Mouse (Mus musculus) intestine, postnatal 0 days (tissue): ENCODE results near the gene Dvl3. TPM values are rescaled to one million over a fixed set of nuclear protein-coding genes. Genes with fewer than 3 reads are reported as not detected.

Experiments
- ATAC-seq: fragments of 200-750 bp; cut with Nextera tagmentation; 2 replicates; pipeline ENCODE4 v1.8.0; 2017; ENCODE audit warnings: mild to moderate bottlenecking, moderate TSS enrichment, moderate library complexity
- H3K27ac ChIP-seq: fragments of 300-500 bp; sonication (generic); 2 replicates; pipeline ENCODE4 v1.5.1; 2014; ENCODE audit warnings: mild to moderate bottlenecking, low read depth, low read length, moderate library complexity
- H3K27me3 ChIP-seq: fragments of 300-500 bp; sonication (generic); replicated peaks from 2 replicates; pipeline ENCODE4 v1.6.1; 2014; ENCODE audit warnings: low read length, mixed read lengths; ENCODE audit not compliant: control insufficient read depth, insufficient read depth
- H3K36me3 ChIP-seq: fragments of 300-500 bp; sonication (generic); 2 replicates; pipeline ENCODE4 v1.6.1; 2014; ENCODE audit warnings: mild to moderate bottlenecking, moderate library complexity; ENCODE audit not compliant: control insufficient read depth, insufficient read depth
- H3K4me1 ChIP-seq: fragments of 300-500 bp; sonication (generic); replicated peaks from 2 replicates; pipeline ENCODE4 v1.6.1; 2014; ENCODE audit warnings: antibody characterized with exemption, low read length, mixed read lengths; ENCODE audit not compliant: control insufficient read depth, insufficient read depth
- H3K4me2 ChIP-seq: fragments of 300-500 bp; sonication (generic); replicated peaks from 2 replicates; pipeline ENCODE4 v1.6.1; 2014; ENCODE audit warnings: low read depth, mild to moderate bottlenecking, moderate library complexity
- H3K4me3 ChIP-seq: fragments of 300-500 bp; sonication (generic); 2 replicates; pipeline ENCODE4 v1.5.1; 2014; ENCODE audit warnings: low read depth, low read length
- H3K9ac ChIP-seq: fragments of 300-500 bp; sonication (generic); 2 replicates; pipeline ENCODE4 v1.6.1; 2014; ENCODE audit warnings: mild to moderate bottlenecking, low read depth, low read length
- H3K9me3 ChIP-seq: fragments of 300-500 bp; sonication (generic); 2 replicates; pipeline ENCODE4 v1.6.1; 2016; ENCODE audit warnings: mixed run types; ENCODE audit not compliant: control insufficient read depth
- CTCF ChIP-seq: sonication (generic); IDR thresholded peaks from 2 replicates; pipeline ENCODE4 v1.5.1; 2016; ENCODE audit warnings: low read depth, mild to moderate bottlenecking, control low read depth, antibody characterized with exemption, moderate library complexity
- WGBS: fragments of 180-500 bp; shearing (Covaris S2); extraction: QIAGEN DNeasy Blood & Tissue Kit; methylation state at CpG from one replicate; pipeline ENCODE4 v1.1.7; 2014; 5-methylcytosine and 5-hydroxymethylcytosine counted together
- polyA plus RNA-seq: library from polyadenylated mRNA; unstranded; fragments of >200 nt; fragmentation: Nextera tagmentation; extraction: Ambion mirVana; gene quantifications from 2 replicates; pipeline ENCODE4 v1.2.1, GENCODE M21; 2015

The Dvl3 gene
- polyA plus RNA-seq, 1 experiment from 2014 or later, result 13.7 TPM

GRCm38 (mm10) chr16:20537071-20537471 lies 20.3 kb downstream of the Dvl3 start:
- peak overlapping the region; percentile 75 for H3K4me2 ChIP-seq
- peaks cover 48% of the 10 kb centered on the region for H3K36me3 ChIP-seq
- peaks cover 4% of the 10 kb centered on the region; the same call in 1 of the 2 replicates for H3K4me1 ChIP-seq
- TF ChIP-seq CTCF, result peak; percentile 30
- peak overlapping the region; percentile 31 for H3K27ac ChIP-seq
- no peak overlapping the region for H3K9ac ChIP-seq
- no peaks in the 10 kb centered on the region for H3K27me3 ChIP-seq
- H3K4me3 ChIP-seq, result peak overlapping the region; percentile 3; the same call in 1 of the 2 replicates
- no peaks in the 10 kb centered on the region for H3K9me3 ChIP-seq
- no peak; the same call in 1 of the 2 replicates for ATAC-seq
- 14% methylated on average over 5 of the region's 5 CpGs for WGBS

DNA sequence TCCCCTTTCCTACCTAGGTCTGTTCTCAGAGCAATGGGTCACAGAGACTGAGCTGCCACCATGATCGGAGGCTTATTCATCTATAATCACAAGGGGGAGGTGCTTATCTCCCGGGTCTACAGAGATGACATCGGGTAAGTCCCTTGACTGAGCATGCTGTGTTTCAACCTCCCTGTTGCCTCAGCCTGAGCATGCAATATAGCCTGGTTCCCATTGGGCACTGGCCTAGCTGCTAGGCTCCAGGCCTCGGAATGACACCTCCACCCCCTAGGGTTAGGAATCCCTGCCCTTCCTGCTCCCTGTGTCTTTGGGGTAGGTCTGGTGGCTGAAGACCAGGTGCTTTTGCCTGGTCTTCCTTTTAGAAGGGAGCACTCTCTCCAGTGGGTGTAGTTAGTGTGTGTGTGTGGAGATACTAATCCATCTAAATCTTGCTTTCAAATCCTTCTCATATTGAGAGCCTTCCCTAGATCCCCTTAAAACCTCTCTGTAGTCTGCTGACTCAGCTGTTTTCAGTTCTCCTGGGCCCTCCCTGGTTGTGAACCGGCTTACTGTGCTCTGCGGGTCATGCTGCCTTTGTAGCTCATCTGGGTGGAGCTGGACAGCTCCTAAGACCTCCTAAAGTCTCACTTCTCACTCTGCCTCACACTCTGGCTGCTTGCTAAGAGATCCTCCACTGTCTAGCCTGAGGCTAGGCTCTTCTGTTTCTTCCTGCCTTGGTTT lies 21.0 kb downstream of the Dvl3 start:
- Histone ChIP-seq H3K36me3 (peaks cover 50% of the 10 kb centered on the region), H3K4me3 (peak overlapping the region; percentile 3; the same call in 1 of the 2 replicates), H3K4me2 (peak overlapping the region; percentile 75), H3K9me3 (no peaks in the 10 kb centered on the region), H3K27me3 (no peaks in the 10 kb centered on the region), H3K4me1 (peaks cover 4% of the 10 kb centered on the region; the same call in 1 of the 2 replicates), H3K27ac (peak overlapping the region; percentile 31; the same call in 1 of the 2 replicates), H3K9ac (no peak overlapping the region)
- 32% methylated on average over 6 of the region's 6 CpGs for WGBS
- no peak for ATAC-seq
- TF ChIP-seq CTCF, result no peak

DNA sequence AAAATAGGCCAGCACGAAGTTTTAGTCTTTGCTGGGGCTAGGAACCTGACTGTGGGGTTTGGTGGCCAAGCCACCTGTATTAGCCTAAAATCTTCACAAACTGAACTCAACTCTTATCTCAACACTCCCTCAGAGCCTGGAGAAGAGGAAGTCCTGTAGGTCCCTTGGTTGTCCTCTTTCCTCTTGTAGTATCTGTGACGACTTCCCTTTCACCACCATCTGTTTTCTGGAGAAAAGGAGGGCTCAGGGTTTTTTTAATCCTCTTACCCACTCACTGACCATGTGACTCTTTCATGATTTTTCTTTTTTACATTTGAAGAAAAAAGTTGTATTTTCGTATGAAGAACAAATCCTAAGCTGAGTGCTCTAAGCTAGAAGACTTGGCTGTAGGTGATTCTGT lies 22.9 kb downstream of the Dvl3 start:
- no peak overlapping the region for H3K4me3 ChIP-seq
- H3K4me1 ChIP-seq, result peaks cover 4% of the 10 kb centered on the region; the same call in 1 of the 2 replicates
- no peaks in the 10 kb centered on the region for H3K9me3 ChIP-seq
- no peak for TF ChIP-seq CTCF
- ATAC-seq, result no peak
- 0 out of 2 replicates have a peak overlapping the region, but pooled peaks have one; percentile 5 for H3K27ac ChIP-seq
- H3K27me3 ChIP-seq, result no peaks in the 10 kb centered on the region
- H3K9ac ChIP-seq, result no peak overlapping the region
- 69% methylated on average over 3 of the region's 3 CpGs for WGBS
- peaks cover 62% of the 10 kb centered on the region for H3K36me3 ChIP-seq
- no peak overlapping the region for H3K4me2 ChIP-seq

GRCm38 (mm10) chr16:20540438-20540837 lies 23.7 kb downstream of the Dvl3 start:
- Histone ChIP-seq H3K36me3 (peaks cover 70% of the 10 kb centered on the region), H3K9me3 (no peaks in the 10 kb centered on the region), H3K9ac (no peak overlapping the region), H3K27me3 (no peaks in the 10 kb centered on the region), H3K4me1 (peaks cover 4% of the 10 kb centered on the region; the same call in 1 of the 2 replicates), H3K4me2 (no peak overlapping the region), H3K27ac (peak overlapping the region; percentile 5; the same call in 1 of the 2 replicates), H3K4me3 (no peak overlapping the region)
- 0 out of 2 replicates have a peak, but pooled peaks have one; percentile 7 for ATAC-seq
- TF ChIP-seq CTCF, result no peak
- WGBS, result 45% methylated on average over 4 of the region's 4 CpGs

DNA sequence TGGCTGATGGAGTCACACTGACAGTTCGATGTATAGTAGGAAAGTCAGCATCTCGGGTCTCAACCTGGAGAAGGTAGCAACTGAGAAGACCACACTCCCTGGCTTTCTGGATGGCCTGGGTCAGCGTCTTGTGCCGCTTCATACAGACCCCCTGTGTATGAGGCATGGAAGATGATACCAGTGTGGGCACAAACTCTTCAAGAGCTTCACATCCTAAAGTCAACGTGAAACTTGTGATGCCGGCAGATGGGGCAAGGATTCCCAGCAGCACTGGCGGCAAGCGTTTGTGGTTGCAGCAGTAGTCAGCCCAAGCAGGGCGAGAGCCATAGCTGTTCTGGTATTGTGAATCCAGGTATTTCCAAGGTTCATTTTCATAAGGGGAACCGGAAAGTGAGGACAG lies 28.9 kb downstream of the Dvl3 start:
- WGBS, result 91% methylated on average over 10 of the region's 10 CpGs
- H3K4me3 ChIP-seq, result no peak overlapping the region
- TF ChIP-seq CTCF, result no peak
- H3K9me3 ChIP-seq, result no peaks in the 10 kb centered on the region
- H3K4me2 ChIP-seq, result no peak overlapping the region
- no peaks in the 10 kb centered on the region for H3K27me3 ChIP-seq
- no peak overlapping the region for H3K27ac ChIP-seq
- H3K36me3 ChIP-seq, result peaks cover 53% of the 10 kb centered on the region
- H3K9ac ChIP-seq, result no peak overlapping the region
- no peaks in the 10 kb centered on the region for H3K4me1 ChIP-seq
- ATAC-seq, result no peak

- no peak for ATAC-seq
- Histone ChIP-seq H3K36me3 (peaks cover 52% of the 10 kb centered on the region), H3K9me3 (no peaks in the 10 kb centered on the region), H3K9ac (0 out of 2 replicates have a peak overlapping the region, but pooled peaks have one; percentile 55), H3K4me1 (no peaks in the 10 kb centered on the region), H3K4me2 (peak overlapping the region; percentile 79), H3K27me3 (no peaks in the 10 kb centered on the region), H3K27ac (peak overlapping the region; percentile 78), H3K4me3 (peak overlapping the region; percentile 89)
- 28% methylated on average over 5 of the region's 5 CpGs for WGBS
- no peak for TF ChIP-seq CTCF
These were observed 30.6 kb downstream of the Dvl3 start for GRCm38 (mm10) chr16:20547423-20547822.
